Mouse (Mus musculus): Measurements from ENCODE around the gene Med28.

Med28 gene

DNA sequence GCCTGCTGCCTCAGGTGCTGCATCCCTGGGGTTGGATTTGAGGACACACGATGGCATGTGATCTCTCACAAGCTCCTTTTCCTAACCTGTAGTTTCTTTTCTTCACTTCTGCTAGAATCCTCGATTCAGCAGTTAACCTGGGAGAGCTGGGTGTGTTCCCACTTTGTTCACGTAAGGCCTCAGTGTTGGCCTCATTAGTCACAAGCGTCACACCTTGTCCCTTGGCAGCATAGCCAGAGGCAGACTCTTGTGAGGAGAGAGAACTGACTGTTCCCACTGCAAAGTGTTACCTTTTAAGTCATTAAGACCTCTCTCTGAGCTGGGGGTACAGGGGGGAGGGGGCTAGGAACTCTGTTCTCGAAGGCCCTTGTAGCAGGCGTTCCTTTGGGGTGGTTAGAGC, 7.1 kb upstream of the Med28 start:
- DNase-seq (ENCODE audit: low read depth, low spot score), result no peak

DNA sequence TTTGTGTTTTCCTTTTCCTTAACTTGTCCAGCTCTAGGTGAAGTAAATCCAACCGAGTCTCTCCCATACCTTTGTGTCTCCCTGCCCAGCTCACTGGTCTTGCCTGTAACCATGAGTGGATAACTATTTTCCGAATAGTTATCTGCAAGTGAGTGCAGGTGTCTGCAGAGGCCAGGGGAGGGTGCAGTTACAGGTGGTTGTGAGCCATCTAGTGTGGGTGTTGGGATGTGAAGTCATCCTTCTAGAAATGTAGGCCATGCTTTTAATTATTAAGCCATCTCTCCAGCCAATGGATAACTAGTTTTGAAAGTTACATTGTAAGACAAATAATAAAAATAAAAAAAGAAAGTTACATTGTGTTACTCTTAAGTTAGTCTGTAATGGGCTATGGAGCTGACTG, 6.5 kb upstream of the Med28 start:
- DNase-seq (ENCODE audit: low read depth, low spot score), result no peak

DNA sequence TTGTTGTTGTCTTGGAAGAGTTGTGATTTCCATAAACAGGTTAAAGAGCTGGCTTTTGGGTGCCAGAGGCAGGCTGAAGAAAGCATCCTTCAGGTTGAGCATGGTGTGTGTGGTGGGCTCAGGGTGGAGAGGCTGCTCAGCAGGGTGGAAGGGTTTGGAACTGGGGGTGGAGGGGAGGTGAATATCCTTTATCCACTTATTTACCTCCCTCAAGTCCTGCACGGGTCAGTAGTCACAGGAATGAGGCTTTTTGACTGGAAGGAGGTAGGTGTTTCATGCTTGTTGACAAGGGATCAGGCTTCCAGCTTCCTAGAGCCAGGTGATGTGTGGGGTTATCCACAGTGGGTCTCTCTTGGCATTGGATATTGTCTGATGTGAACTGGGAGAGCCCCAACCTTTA, 5.4 kb upstream of the Med28 start:
- no peak for DNase-seq (ENCODE audit: low read depth, low spot score)

- no peak for DNase-seq (ENCODE audit: low read depth, low spot score)
Measured at GRCm38 (mm10) chr5:45515151-45515743, 4.8 kb upstream of the Med28 start.

DNA sequence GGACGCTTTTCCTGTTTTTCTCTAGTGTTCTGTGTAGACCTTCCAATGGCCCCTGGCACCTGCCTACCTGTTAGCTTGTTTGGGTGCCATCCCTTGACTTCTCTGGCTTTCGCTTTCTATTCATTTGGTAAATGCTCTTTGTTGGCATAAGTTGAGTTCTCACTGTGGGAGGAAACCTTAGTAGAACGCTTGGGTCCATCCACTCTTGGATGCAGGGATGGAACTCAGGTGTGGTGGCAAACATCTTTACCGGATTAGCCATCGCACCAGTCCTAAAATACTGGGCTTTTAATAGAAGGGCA, 731 bp downstream of the Med28 start:
- DNase-seq (ENCODE audit: low read depth, low spot score), result no peak

DNA sequence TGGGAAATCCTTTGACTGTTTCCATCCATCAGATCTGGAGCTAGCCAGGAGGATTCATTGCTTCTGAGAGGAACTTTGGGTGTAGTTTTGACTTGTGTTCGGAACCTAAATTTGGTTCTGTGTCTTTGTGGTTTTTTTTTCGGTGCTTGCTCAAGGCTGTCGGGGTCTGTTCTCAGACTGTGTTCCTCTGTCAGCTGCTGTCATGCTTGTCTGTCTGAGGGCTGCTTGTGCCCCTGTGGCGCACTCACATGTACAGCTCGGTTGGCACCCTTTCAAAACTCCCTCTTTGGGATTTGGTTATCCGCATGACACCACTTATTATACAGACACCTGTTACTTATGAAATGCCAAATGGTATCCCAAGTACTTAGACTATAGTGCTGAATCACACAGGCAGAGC, 1.6 kb downstream of the Med28 start:
- no peak for DNase-seq (ENCODE audit: low read depth, low spot score)

DNA sequence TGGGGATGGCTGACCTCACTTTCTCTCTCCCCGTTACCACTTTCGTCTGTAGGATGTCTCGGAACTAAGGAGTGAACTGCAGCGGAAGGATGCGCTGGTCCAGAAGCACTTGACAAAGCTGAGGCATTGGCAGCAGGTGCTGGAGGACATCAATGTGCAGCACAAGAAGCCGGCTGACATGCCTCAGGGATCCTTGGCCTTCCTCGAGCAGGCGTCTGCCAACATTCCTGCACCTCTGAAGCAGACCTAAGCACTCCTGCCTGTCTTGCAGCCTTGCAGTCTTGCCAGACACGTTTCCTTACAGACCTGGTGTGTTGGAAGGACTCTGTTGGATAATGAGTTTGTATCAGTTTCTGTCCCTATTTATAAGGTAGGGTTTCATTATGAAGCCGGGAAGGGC, 5.1 kb downstream of the Med28 start:
- no peak for DNase-seq (ENCODE audit: low read depth, low spot score)

DNA sequence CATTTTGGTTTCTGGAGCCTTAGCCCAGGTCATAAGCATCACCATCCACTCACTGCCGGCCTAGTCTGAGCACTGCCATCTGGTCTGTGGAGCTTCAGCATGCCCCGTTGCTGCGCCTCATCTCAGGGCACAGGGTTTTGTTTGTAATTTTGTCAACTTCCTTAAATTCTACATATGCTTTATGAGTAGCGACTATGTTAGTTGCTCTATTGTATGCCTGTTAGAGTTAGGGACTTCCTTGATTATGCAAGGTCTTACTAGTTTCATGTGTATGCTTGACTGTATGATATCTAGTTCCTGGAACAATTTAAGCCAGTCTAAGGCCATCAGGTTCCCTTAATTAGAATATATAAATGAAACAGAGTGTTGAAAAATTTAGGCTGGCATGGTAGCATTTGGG, 6.3 kb downstream of the Med28 start:
- no peak for DNase-seq (ENCODE audit: low read depth, low spot score)

GRCm38 (mm10) chr5:45529696-45530095, 9.7 kb downstream of the Med28 start:
- no peak for DNase-seq (ENCODE audit: low read depth, low spot score)

DNA sequence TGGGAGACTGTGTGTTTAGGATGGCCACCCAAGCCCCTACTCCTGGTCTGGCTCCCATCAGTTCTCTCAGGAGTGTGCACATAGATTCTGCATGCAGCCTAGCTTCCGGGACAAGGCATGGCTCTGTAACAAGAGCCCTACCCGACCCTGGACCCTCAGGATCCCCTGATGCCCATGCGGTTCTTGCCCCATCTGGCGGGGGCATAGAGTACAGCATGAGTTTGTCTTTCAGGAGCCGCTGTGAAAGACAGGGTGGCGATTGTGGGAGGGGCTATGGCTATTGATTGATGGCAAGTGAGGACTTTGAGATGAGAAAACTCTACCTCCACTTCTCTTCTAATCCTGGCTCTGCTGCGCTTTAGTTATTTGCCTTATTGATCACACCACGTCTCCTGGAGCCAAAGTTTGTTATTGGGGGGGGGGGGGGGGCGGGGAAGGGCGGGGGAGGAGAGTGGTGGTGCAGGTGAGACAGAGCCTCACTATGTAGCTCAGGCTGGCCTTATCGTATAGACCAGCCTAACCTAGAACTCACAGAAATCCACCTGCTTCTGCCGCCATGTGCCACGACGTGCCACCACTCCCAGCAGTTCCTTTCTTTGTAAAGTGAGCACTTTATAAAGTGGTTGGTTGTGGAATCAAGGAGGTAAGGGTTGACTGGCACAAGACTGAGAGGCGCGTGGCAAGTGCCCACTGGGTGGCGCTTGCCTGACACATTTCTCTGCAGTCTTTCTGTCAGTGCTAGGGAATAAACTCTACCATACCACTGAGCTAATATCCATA, 14.5 kb downstream of the Med28 start:
- no peak for DNase-seq (ENCODE audit: low read depth, low spot score)

DNA sequence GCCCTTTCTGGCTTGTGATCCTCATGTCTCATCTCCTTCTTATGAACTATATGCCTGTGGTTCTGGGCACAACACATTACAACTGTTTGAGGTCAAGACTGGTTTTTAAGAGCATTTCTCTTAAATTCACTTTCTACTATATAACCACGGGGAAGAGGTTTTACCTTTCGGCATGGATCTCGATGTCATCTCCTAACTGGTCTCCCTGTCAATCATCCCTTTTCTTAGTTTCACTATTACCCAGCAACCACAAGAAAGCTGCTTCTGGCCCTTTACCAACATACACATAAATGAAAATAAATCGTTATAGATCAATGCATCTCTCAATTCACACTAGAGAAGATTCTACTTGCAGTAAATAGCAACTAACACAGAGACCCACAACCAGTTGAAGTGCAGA, 15.1 kb downstream of the Med28 start:
- no peak for DNase-seq (ENCODE audit: low read depth, low spot score)

GRCm38 (mm10) chr5:45539502-45539901, 19.5 kb downstream of the Med28 start:
- no peak for DNase-seq (ENCODE audit: low read depth, low spot score)

GRCm38 (mm10) chr5:45543374-45543773, 23.3 kb downstream of the Med28 start:
- DNase-seq (ENCODE audit: low read depth, low spot score), result no peak

DNA sequence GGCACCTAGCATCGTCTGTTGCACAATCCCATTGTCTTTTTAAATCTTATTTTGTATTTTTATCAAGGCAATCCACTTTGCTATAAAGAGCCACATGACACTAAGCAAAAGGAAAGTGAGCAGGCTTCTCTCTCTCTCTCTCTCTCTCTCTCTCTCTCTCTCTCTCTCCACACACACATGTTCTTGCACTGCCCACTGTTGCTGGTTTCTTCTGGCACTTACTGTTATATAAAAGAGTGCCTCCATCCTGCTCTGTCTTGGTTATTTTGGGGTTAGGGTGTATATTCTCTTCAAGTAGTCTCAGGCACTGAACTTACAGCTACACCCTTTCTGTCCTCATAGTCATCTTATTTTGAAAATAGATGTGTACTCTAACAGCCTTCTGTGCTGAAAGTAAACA, 29.6 kb downstream of the Med28 start:
- no peak for DNase-seq (ENCODE audit: low read depth, low spot score)

DNA sequence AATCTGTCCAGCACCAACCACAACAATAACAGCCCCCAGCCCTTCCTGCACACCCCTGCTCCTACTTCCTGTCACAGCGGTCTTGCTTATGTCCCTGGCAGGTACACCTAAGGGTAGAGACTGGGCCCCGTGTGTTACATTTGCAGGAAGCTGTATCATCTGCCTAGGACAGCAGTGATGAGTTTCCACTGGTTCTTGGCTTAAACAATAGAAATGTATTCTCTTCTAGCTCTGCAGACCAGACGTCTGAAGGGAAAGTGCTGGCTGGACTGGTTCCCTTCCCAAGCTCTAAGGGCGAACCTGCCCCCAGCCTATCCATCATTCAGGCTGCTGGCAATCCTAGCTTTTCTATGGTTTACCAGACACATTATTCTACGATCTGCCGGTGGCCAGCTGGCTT, 44.0 kb downstream of the Med28 start:
- no peak for DNase-seq (ENCODE audit: low read depth, low spot score)

GRCm38 (mm10) chr5:45565829-45566228, 45.8 kb downstream of the Med28 start:
- DNase-seq (ENCODE audit: low read depth, low spot score), result no peak

DNA sequence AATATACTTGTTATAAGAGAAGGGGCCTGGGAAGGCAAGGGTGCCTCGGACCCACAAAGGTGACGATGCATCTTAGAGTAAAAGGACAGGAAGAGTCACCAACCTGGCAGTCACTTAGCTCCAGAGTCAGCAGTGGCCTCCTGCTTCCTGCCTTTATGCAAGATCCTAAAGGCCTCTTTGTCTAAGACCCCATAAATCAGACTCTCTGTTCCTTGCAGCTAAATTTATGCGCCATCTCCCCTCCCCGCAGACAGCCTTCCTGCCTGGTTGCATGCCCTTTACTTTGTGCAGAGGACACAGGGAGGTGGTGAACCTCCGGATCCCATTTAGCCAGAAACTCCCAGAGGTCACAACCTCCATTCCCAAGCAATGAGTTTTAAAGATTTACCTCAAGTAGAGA, 52.8 kb downstream of the Med28 start:
- DNase-seq (ENCODE audit: low read depth, low spot score), result no peak

DNA sequence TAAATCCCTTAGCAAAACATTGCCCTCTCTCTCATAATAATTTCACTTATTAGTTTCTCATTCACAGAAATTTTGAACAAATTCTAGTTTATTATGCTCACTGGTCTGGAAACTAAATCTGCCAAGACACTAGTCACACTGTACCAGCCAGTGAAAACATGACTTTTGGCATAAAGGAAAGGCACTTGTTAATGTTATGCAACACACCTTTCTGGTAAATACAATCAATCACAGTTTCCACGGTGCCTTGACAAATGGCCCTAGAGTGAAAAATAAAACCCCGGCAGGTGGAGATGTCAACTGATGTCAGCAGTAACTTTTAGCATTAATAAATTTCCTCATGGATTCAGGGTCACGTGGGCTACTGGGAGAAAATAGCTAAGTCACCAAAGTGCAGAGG, 56.7 kb downstream of the Med28 start:
- no peak for DNase-seq (ENCODE audit: low read depth, low spot score)

GRCm38 (mm10) chr5:45577376-45577775, 57.3 kb downstream of the Med28 start:
- no peak for DNase-seq (ENCODE audit: low read depth, low spot score)

Measured in brain, embryonic 18.5 days (tissue).